In genomic region chr17:35839002-35839401, GRCm38 (mm10) we compare ENCODE assay signal across 8 mouse cellular contexts. TPM values are rescaled to one million over a fixed set of nuclear protein-coding genes. Genes with fewer than 3 reads are reported as not detected.
DNase-seq lines count a peak whose midpoint lies in the region; ATAC-seq and TF ChIP-seq lines count a peak whose summit lies in the region.
"Not testable (repeated sequence)": the region's sequence is repeated elsewhere in the genome, so short reads cannot be mapped to it uniquely, and the experiment has no call there.

No protein-coding gene starts in this region.

- H3K4me2 ChIP-seq in CH12.LX (ENCODE audit: insufficient read depth, low read depth, poor library complexity, severe bottlenecking) = peak overlapping the region; percentile 95
- H3K4me2 ChIP-seq in embryonic facial prominence, embryonic 12.5 days (replicated peaks) = peak overlapping the region; percentile 59
- peak overlapping the region; percentile 67 for H3K4me2 ChIP-seq in hindbrain, embryonic 13.5 days
- H3K4me2 ChIP-seq in liver, embryonic 14.5 days (ENCODE audit: low read depth) = peak overlapping the region; percentile 96
- H3K4me2 ChIP-seq in midbrain, embryonic 13.5 days (replicated peaks) = peak overlapping the region; percentile 86
- peak overlapping the region; percentile 64 for H3K4me2 ChIP-seq in stomach, embryonic 15.5 days

- H3K9ac ChIP-seq in CH12.LX (ENCODE audit: insufficient read depth, low read depth) = peak overlapping the region; percentile 83
- peak overlapping the region; percentile 63; the same call in 1 of the 2 replicates for H3K9ac ChIP-seq in embryonic facial prominence, embryonic 12.5 days
- peak overlapping the region; percentile 100 for H3K9ac ChIP-seq in hindbrain, embryonic 13.5 days
- peak overlapping the region; percentile 100 for H3K9ac ChIP-seq in liver, embryonic 14.5 days (replicated peaks)
- peak overlapping the region; percentile 64 for H3K9ac ChIP-seq in midbrain, embryonic 13.5 days (replicated peaks)
- not testable (repeated sequence) for H3K9ac ChIP-seq in stomach, embryonic 15.5 days

- peaks cover 27 to 29% of the 10 kb centered on the region in 2 experiments for H3K36me3 ChIP-seq in CH12.LX (replicated peaks in 1 of 2; ENCODE audit: control insufficient read depth in 1 of 2, insufficient read depth in 1 of 2, low read length in 1 of 2)
- peaks cover 30% of the 10 kb centered on the region for H3K36me3 ChIP-seq in embryonic facial prominence, embryonic 12.5 days
- H3K36me3 ChIP-seq in hindbrain, embryonic 13.5 days = peaks cover 27% of the 10 kb centered on the region
- peaks cover 29% of the 10 kb centered on the region for H3K36me3 ChIP-seq in liver, embryonic 14.5 days (replicated peaks; ENCODE audit: control insufficient read depth, insufficient read depth, low read depth)
- peaks cover 28% of the 10 kb centered on the region for H3K36me3 ChIP-seq in midbrain, embryonic 13.5 days
- H3K36me3 ChIP-seq in stomach, embryonic 15.5 days = peaks cover 20% of the 10 kb centered on the region

- dilution Hi-C loops in CH12.LX (cut with MboI; ENCODE audit: extremely low pct_ligation_motif_present, extremely low pct_unique_long_range_greater_than_20kb, low sequenced_read_pairs) = not testable (repeated sequence)

- peaks cover 38% of the 10 kb centered on the region for H3K79me2 ChIP-seq in CH12.LX (replicated peaks; ENCODE audit: control insufficient read depth, extremely low read depth, insufficient read depth, poor library complexity, severe bottlenecking)

- not testable (repeated sequence) for DNase-seq in CH12.LX (ENCODE audit: extremely low read depth); gastrocnemius, adult 2 months; liver, embryonic 14.5 days (ENCODE audit: low read depth in 3 of 3, low spot score in 3 of 3)
- peak; percentile 54 for DNase-seq in kidney, postnatal 10 days

- H3K4me1 ChIP-seq in CH12.LX (ENCODE audit: control insufficient read depth in 1 of 2, insufficient read depth in 2 of 2) = peaks cover 11 to 42% of the 10 kb centered on the region in 2 experiments
- peaks cover 34% of the 10 kb centered on the region for H3K4me1 ChIP-seq in embryonic facial prominence, embryonic 12.5 days
- H3K4me1 ChIP-seq in hindbrain, embryonic 13.5 days (replicated peaks) = peaks cover 57% of the 10 kb centered on the region
- H3K4me1 ChIP-seq in liver, embryonic 14.5 days (replicated peaks; ENCODE audit: control insufficient read depth in 2 of 2, insufficient read depth in 2 of 2, low read length in 1 of 2) = peaks cover 44 to 48% of the 10 kb centered on the region in 2 experiments
- peaks cover 54% of the 10 kb centered on the region for H3K4me1 ChIP-seq in midbrain, embryonic 13.5 days (replicated peaks)
- H3K4me1 ChIP-seq in stomach, embryonic 15.5 days = peaks cover 33% of the 10 kb centered on the region

- in situ Hi-C loops in CH12.LX (cut with MboI; ENCODE audit: low pct_ligation_motif_present, low pct_unique_long_range_greater_than_20kb, low sequenced_read_pairs) = loop anchor here (5.0 kb wide), 1 partner anchor 33 kb away; no protein-coding TSS in a partner anchor

- not testable (repeated sequence) for TF ChIP-seq EP300 in CH12.LX (IDR thresholded peaks at IDR 0.05; ENCODE audit: low read length); liver, embryonic 14.5 days (IDR thresholded peaks at IDR 0.05; ENCODE audit: low read depth)

- peak overlapping the region; percentile 48 to 83 (median 63) for H3K4me3 ChIP-seq in CH12.LX (replicated peaks in 1 of 3; ENCODE audit: low read depth in 2 of 3, low read length in 2 of 3, poor library complexity in 1 of 3)
- H3K4me3 ChIP-seq in embryonic facial prominence, embryonic 12.5 days = peak overlapping the region; percentile 87
- not testable (repeated sequence) for H3K4me3 ChIP-seq in gastrocnemius, adult 2 months
- peak overlapping the region; percentile 96 for H3K4me3 ChIP-seq in hindbrain, embryonic 13.5 days
- H3K4me3 ChIP-seq in liver, embryonic 14.5 days (ENCODE audit: insufficient read depth in 1 of 2, low read depth in 2 of 2, low read length in 2 of 2) = peak overlapping the region; percentile 64 to 98
- H3K4me3 ChIP-seq in midbrain, embryonic 13.5 days (replicated peaks) = peak overlapping the region; percentile 94
- H3K4me3 ChIP-seq in stomach, embryonic 15.5 days (replicated peaks) = peak overlapping the region; percentile 67

- TF ChIP-seq RAD21 in CH12.LX (IDR thresholded peaks at IDR 0.05; ENCODE audit: low read depth, low read length) = not testable (repeated sequence)

- H3K27me3 ChIP-seq in CH12.LX (replicated peaks); embryonic facial prominence, embryonic 12.5 days; hindbrain, embryonic 13.5 days; liver, embryonic 14.5 days (ENCODE audit: control insufficient read depth, insufficient read depth, low read length); midbrain, embryonic 13.5 days; stomach, embryonic 15.5 days (replicated peaks): not testable (repeated sequence)

- peak overlapping the region; percentile 79 for H3K27ac ChIP-seq in CH12.LX (ENCODE audit: insufficient read depth, low read depth)
- H3K27ac ChIP-seq in embryonic facial prominence, embryonic 12.5 days = peak overlapping the region; percentile 97
- H3K27ac ChIP-seq in gastrocnemius, adult 2 months = peak overlapping the region; percentile 87
- H3K27ac ChIP-seq in hindbrain, embryonic 13.5 days = peak overlapping the region; percentile 99
- H3K27ac ChIP-seq in liver, embryonic 14.5 days = peak overlapping the region; percentile 96
- peak overlapping the region; percentile 99 for H3K27ac ChIP-seq in midbrain, embryonic 13.5 days
- peak overlapping the region; percentile 91 for H3K27ac ChIP-seq in stomach, embryonic 15.5 days

- intact Hi-C loops in gastrocnemius, adult 2 months (cut with DNase I) = not testable (repeated sequence)

- not testable (repeated sequence) for TF ChIP-seq POLR2A in CH12.LX (IDR thresholded peaks at IDR 0.05; ENCODE audit: low read depth, low read length)

- not testable (repeated sequence) for H3K9me3 ChIP-seq in CH12.LX (replicated peaks; ENCODE audit: low read length); embryonic facial prominence, embryonic 12.5 days; hindbrain, embryonic 13.5 days; liver, embryonic 14.5 days (ENCODE audit: control insufficient read depth, low read length); midbrain, embryonic 13.5 days; stomach, embryonic 15.5 days

- ATAC-seq in embryonic facial prominence, embryonic 12.5 days (ENCODE audit: insufficient number of reproducible peaks, insufficient read depth, low FRiP score, low TSS enrichment); hindbrain, embryonic 13.5 days (ENCODE audit: low FRiP score); liver, embryonic 14.5 days (ENCODE audit: insufficient read depth); midbrain, embryonic 13.5 days; stomach, embryonic 15.5 days (ENCODE audit: insufficient read depth, low FRiP score, low read depth): not testable (repeated sequence)

- not testable (repeated sequence) for TF ChIP-seq CTCF in CH12.LX (conservative IDR thresholded peaks at IDR 0.05 in 1 of 2, IDR thresholded peaks at IDR 0.05 in 1 of 2; ENCODE audit: low read depth in 2 of 2, low read length in 2 of 2); gastrocnemius, adult 2 months (IDR thresholded peaks at IDR 0.05); liver, embryonic 14.5 days (IDR thresholded peaks at IDR 0.05; ENCODE audit: low read depth)

- 47% methylated on average over 3 of the region's 3 CpGs for WGBS in embryonic facial prominence, embryonic 12.5 days
- 62% methylated on average over 3 of the region's 3 CpGs for WGBS in hindbrain, embryonic 13.5 days
- 49% methylated on average over 3 of the region's 3 CpGs for WGBS in liver, embryonic 14.5 days (ENCODE audit: insufficient replicate concordance)
- 52% methylated on average over 3 of the region's 3 CpGs for WGBS in midbrain, embryonic 13.5 days
- WGBS in stomach, embryonic 15.5 days = 55% methylated on average over 3 of the region's 3 CpGs

RNA-seq across cellular contexts. Expression of gene Tubb5, which starts 0.9 kb away (rescaled TPM):
- 1,014 and 1,058 TPM in 2 replicates for total RNA-seq in CH12.LX (2012; rRNA removed)
- total RNA-seq in CH12.LX (2014; rRNA removed) = 1,031 and 1,121 TPM in 2 replicates
- polyA plus RNA-seq in CH12.LX (2012; ENCODE audit: insufficient read length, low read depth) = 962 and 1,053 TPM in 2 replicates
- 1,266 and 1,271 TPM in 2 replicates for polyA plus RNA-seq in embryonic facial prominence, embryonic 12.5 days (2016; fragmentation: Nextera tagmentation; extraction: Ambion mirVana)
- 10 to 100 TPM; 29.7 to 40.0 TPM for total RNA-seq in gastrocnemius, adult 2 months (2021)
- polyA plus RNA-seq in hindbrain, embryonic 13.5 days (2015; fragmentation: Nextera tagmentation; extraction: Ambion mirVana) = 1,714 and 1,822 TPM in 2 replicates
- polyA plus RNA-seq in liver, embryonic 14.5 days (2012; rRNA removed) = 460 and 467 TPM in 2 replicates
- 330 and 363 TPM in 2 replicates for polyA plus RNA-seq in liver, embryonic 14.5 days (2014; fragmentation: Nextera tagmentation; extraction: Ambion mirVana)
- 1,832 and 1,895 TPM in 2 replicates for polyA plus RNA-seq in midbrain, embryonic 13.5 days (2015; fragmentation: Nextera tagmentation; extraction: Ambion mirVana)
- 762 and 772 TPM in 2 replicates for polyA plus RNA-seq in stomach, embryonic 15.5 days (2015; fragmentation: Nextera tagmentation; extraction: Ambion mirVana)

RNA-seq across cellular contexts. Expression of gene Mdc1, which starts 2.3 kb away (rescaled TPM):
- total RNA-seq in CH12.LX (2012; rRNA removed) = 8.2 and 8.5 TPM in 2 replicates
- 2.4 and 3.3 TPM in 2 replicates for total RNA-seq in CH12.LX (2014; rRNA removed)
- polyA plus RNA-seq in CH12.LX (2012; ENCODE audit: insufficient read length, low read depth) = 14.4 and 15.7 TPM in 2 replicates
- 15.1 and 21.3 TPM in 2 replicates for polyA plus RNA-seq in embryonic facial prominence, embryonic 12.5 days (2016; fragmentation: Nextera tagmentation; extraction: Ambion mirVana)
- 1 to 10 TPM; 3.6 to 4.4 TPM for total RNA-seq in gastrocnemius, adult 2 months (2021)
- 11.0 and 11.3 TPM in 2 replicates for polyA plus RNA-seq in hindbrain, embryonic 13.5 days (2015; fragmentation: Nextera tagmentation; extraction: Ambion mirVana)
- 9.2 and 10.0 TPM in 2 replicates for polyA plus RNA-seq in liver, embryonic 14.5 days (2012; rRNA removed)
- 6.3 and 9.1 TPM in 2 replicates for polyA plus RNA-seq in liver, embryonic 14.5 days (2014; fragmentation: Nextera tagmentation; extraction: Ambion mirVana)
- polyA plus RNA-seq in midbrain, embryonic 13.5 days (2015; fragmentation: Nextera tagmentation; extraction: Ambion mirVana) = 10.3 and 12.7 TPM in 2 replicates
- 15.2 and 19.7 TPM in 2 replicates for polyA plus RNA-seq in stomach, embryonic 15.5 days (2015; fragmentation: Nextera tagmentation; extraction: Ambion mirVana)

RNA-seq across cellular contexts. Expression of gene Flot1, which starts 16.0 kb away (rescaled TPM):
- total RNA-seq in CH12.LX (2012; rRNA removed) (14.2 and 21.6 TPM in 2 replicates), CH12.LX (2014; rRNA removed) (12.8 and 16.3 TPM in 2 replicates)
- polyA plus RNA-seq in CH12.LX (2012; ENCODE audit: insufficient read length, low read depth) = 17.6 and 18.9 TPM in 2 replicates
- polyA plus RNA-seq in embryonic facial prominence, embryonic 12.5 days (2016; fragmentation: Nextera tagmentation; extraction: Ambion mirVana) = 50.7 and 60.3 TPM in 2 replicates
- total RNA-seq in gastrocnemius, adult 2 months (2021) = 10 to 100 TPM; 45.4 to 50.9 TPM
- 75.2 and 78.8 TPM in 2 replicates for polyA plus RNA-seq in hindbrain, embryonic 13.5 days (2015; fragmentation: Nextera tagmentation; extraction: Ambion mirVana)
- polyA plus RNA-seq in liver, embryonic 14.5 days (2012; rRNA removed) = 22.4 and 34.7 TPM in 2 replicates
- polyA plus RNA-seq in liver, embryonic 14.5 days (2014; fragmentation: Nextera tagmentation; extraction: Ambion mirVana) = 27.8 and 29.2 TPM in 2 replicates
- polyA plus RNA-seq in midbrain, embryonic 13.5 days (2015; fragmentation: Nextera tagmentation; extraction: Ambion mirVana) = 59.6 and 67.4 TPM in 2 replicates
- polyA plus RNA-seq in stomach, embryonic 15.5 days (2015; fragmentation: Nextera tagmentation; extraction: Ambion mirVana) = 45.3 and 46.0 TPM in 2 replicates

RNA-seq across cellular contexts. Expression of gene Ier3, which starts 17.5 kb away (rescaled TPM):
- total RNA-seq in CH12.LX (2012; rRNA removed) (16.5 and 27.2 TPM in 2 replicates), CH12.LX (2014; rRNA removed) (13.9 and 15.0 TPM in 2 replicates)
- 12.4 and 12.6 TPM in 2 replicates for polyA plus RNA-seq in CH12.LX (2012; ENCODE audit: insufficient read length, low read depth)
- polyA plus RNA-seq in embryonic facial prominence, embryonic 12.5 days (2016; fragmentation: Nextera tagmentation; extraction: Ambion mirVana) = 6.9 and 8.9 TPM in 2 replicates
- 1 to 10 TPM; 4.4 to 8.6 TPM for total RNA-seq in gastrocnemius, adult 2 months (2021)
- 8.2 and 9.2 TPM in 2 replicates for polyA plus RNA-seq in hindbrain, embryonic 13.5 days (2015; fragmentation: Nextera tagmentation; extraction: Ambion mirVana)
- 10.2 and 11.0 TPM in 2 replicates for polyA plus RNA-seq in liver, embryonic 14.5 days (2012; rRNA removed)
- 11.6 and 13.2 TPM in 2 replicates for polyA plus RNA-seq in liver, embryonic 14.5 days (2014; fragmentation: Nextera tagmentation; extraction: Ambion mirVana)
- 6.7 and 7.1 TPM in 2 replicates for polyA plus RNA-seq in midbrain, embryonic 13.5 days (2015; fragmentation: Nextera tagmentation; extraction: Ambion mirVana)
- polyA plus RNA-seq in stomach, embryonic 15.5 days (2015; fragmentation: Nextera tagmentation; extraction: Ambion mirVana) = 14.5 and 16.7 TPM in 2 replicates

RNA-seq across cellular contexts. Expression of gene Nrm, which starts 22.1 kb away (rescaled TPM):
- 12.5 and 16.7 TPM in 2 replicates for total RNA-seq in CH12.LX (2012; rRNA removed)
- total RNA-seq in CH12.LX (2014; rRNA removed) = 10.0 and 12.1 TPM in 2 replicates
- 14.0 and 15.4 TPM in 2 replicates for polyA plus RNA-seq in CH12.LX (2012; ENCODE audit: insufficient read length, low read depth)
- polyA plus RNA-seq in embryonic facial prominence, embryonic 12.5 days (2016; fragmentation: Nextera tagmentation; extraction: Ambion mirVana) = 39.9 and 43.9 TPM in 2 replicates
- total RNA-seq in gastrocnemius, adult 2 months (2021) = under 1 TPM; 0.82 to 0.86 TPM
- 26.4 and 26.9 TPM in 2 replicates for polyA plus RNA-seq in hindbrain, embryonic 13.5 days (2015; fragmentation: Nextera tagmentation; extraction: Ambion mirVana)
- 15.6 and 18.2 TPM in 2 replicates for polyA plus RNA-seq in liver, embryonic 14.5 days (2012; rRNA removed)
- polyA plus RNA-seq in liver, embryonic 14.5 days (2014; fragmentation: Nextera tagmentation; extraction: Ambion mirVana) = 20.1 and 22.4 TPM in 2 replicates
- polyA plus RNA-seq in midbrain, embryonic 13.5 days (2015; fragmentation: Nextera tagmentation; extraction: Ambion mirVana) = 28.9 and 33.2 TPM in 2 replicates
- 54.0 and 54.7 TPM in 2 replicates for polyA plus RNA-seq in stomach, embryonic 15.5 days (2015; fragmentation: Nextera tagmentation; extraction: Ambion mirVana)
